Mouse (Mus musculus): ENCODE data around the gene Rec114. TPM values are rescaled to one million over a fixed set of nuclear protein-coding genes. Genes with fewer than 3 reads are reported as not detected.

The Rec114 gene
- total and polyA plus RNA-seq, 3 experiments: 111 to 135 TPM; not detected in 1

DNA sequence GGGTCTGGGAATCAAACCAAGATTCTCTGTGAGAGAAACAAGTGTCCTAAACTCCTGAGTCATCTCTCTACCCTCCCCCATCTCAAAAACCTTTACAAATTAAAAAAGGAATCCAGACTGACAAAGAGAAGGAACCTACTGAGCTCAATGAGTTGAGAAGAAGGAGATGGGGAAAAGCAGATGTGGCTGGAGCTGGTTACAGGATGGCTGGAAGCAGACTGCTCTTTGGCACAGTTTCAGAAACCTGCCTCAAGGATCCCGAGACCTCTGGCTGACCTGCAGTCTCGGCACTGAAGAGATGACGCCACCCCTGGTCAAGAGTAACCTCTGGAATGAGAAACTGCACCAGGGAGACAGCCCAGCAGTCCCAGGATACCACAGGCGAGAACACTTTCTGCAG, 71.3 kb downstream of the Rec114 start:
- Histone ChIP-seq H3K9ac (ENCODE audit: control insufficient read depth, low read depth, low read length, poor library complexity, severe bottlenecking) (no peak overlapping the region), H3K27me3 (ENCODE audit: control insufficient read depth in 1 of 2, insufficient read depth in 2 of 2, low read length in 2 of 2) (no peaks in the 10 kb centered on the region), H3K79me2 (ENCODE audit: control insufficient read depth, insufficient read depth, low read length, poor library complexity) (no peaks in the 10 kb centered on the region), H3K4me3 (ENCODE audit: control insufficient read depth in 1 of 2, insufficient read depth in 1 of 2, low read depth in 2 of 2, low read length in 2 of 2) (no peak overlapping the region), H3K4me1 (ENCODE audit: control insufficient read depth in 1 of 2, insufficient read depth in 2 of 2, low read length in 2 of 2) (no peaks in the 10 kb centered on the region), H3K36me3 (ENCODE audit: control insufficient read depth in 1 of 2, insufficient read depth in 2 of 2, low read length in 2 of 2) (no peaks in the 10 kb centered on the region; a peak in 1 of 4 replicates), H3K27ac (ENCODE audit: control insufficient read depth, low read depth, low read length) (no peak overlapping the region), H3K9me3 (replicated peaks; ENCODE audit: insufficient read depth, low read length) (no peaks in the 10 kb centered on the region)
- DNase-seq (ENCODE audit: low read depth, low spot score): no peak
- TF ChIP-seq GATA1 (IDR thresholded peaks at IDR 0.05; ENCODE audit: low read depth, low read length) (no peak), KAT2A (conservative IDR thresholded peaks at IDR 0.05; ENCODE audit: low read depth, low read length) (no peak), MAZ (IDR thresholded peaks at IDR 0.05; ENCODE audit: low read depth, low read length) (no peak), NELFE (IDR thresholded peaks at IDR 0.05; ENCODE audit: low read depth, low read length) (no peak), MEF2A (IDR thresholded peaks at IDR 0.05; ENCODE audit: extremely low read depth, insufficient replicate concordance, low read depth, low read length, poor library complexity, severe bottlenecking) (no peak), UBTF (IDR thresholded peaks at IDR 0.05; ENCODE audit: borderline replicate concordance, insufficient read depth, low read depth, low read length) (no peak), USF2 (IDR thresholded peaks at IDR 0.05; ENCODE audit: borderline replicate concordance in 1 of 2, insufficient read depth in 1 of 2, low read depth in 1 of 2, low read length in 2 of 2) (no peak), NRF1 (IDR thresholded peaks at IDR 0.05; ENCODE audit: insufficient read depth, low read depth, low read length, poor library complexity, severe bottlenecking) (no peak), MAX (IDR thresholded peaks at IDR 0.05; ENCODE audit: low read length) (no peak), JUND (IDR thresholded peaks at IDR 0.05; ENCODE audit: low read depth, low read length) (no peak), MYC (IDR thresholded peaks at IDR 0.05; ENCODE audit: low read depth, low read length) (no peak), E2F4 (IDR thresholded peaks at IDR 0.05; ENCODE audit: borderline replicate concordance, low read depth, low read length) (no peak), MAFK (IDR thresholded peaks at IDR 0.05; ENCODE audit: borderline replicate concordance, low read depth, low read length) (no peak), ELF1 (IDR thresholded peaks at IDR 0.05; ENCODE audit: low read depth, low read length) (no peak), MYB (IDR thresholded peaks at IDR 0.05; ENCODE audit: low read depth, low read length) (no peak), CHD1 (IDR thresholded peaks at IDR 0.05; ENCODE audit: low read depth, low read length) (no peak), HCFC1 (IDR thresholded peaks at IDR 0.05; ENCODE audit: low read depth, low read length) (no peak), ZMIZ1 (IDR thresholded peaks at IDR 0.05; ENCODE audit: low read depth, low read length) (no peak), RCOR1 (IDR thresholded peaks at IDR 0.05; ENCODE audit: low read depth, low read length) (no peak), POLR2AphosphoS5 (IDR thresholded peaks at IDR 0.05; ENCODE audit: borderline replicate concordance, low read depth, low read length) (no peak)

DNA sequence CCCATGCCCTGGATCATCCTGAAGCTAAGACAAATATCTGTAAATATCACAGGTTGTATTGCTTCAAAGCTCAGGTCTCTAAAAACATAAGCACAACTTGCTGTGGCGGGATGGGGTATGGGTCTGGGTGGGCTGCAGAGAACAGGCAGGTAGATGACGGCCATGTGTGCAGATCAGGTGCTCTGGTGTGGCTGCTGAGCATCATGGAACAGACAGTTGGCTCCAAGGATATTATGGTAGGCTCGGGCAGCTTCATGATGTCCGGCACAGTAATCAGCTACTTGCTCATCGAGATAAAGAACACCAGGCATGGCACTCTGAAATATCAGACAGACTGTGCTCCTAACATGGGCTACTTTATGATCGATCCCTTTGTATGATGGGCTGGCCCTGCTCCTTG, 73.9 kb downstream of the Rec114 start:
- TF ChIP-seq ZNF384 (IDR thresholded peaks at IDR 0.05; ENCODE audit: low read depth, low read length): no peak
- no peak for TF ChIP-seq RCOR1 (IDR thresholded peaks at IDR 0.05; ENCODE audit: low read depth, low read length)
- TF ChIP-seq POLR2AphosphoS2 (IDR thresholded peaks at IDR 0.05; ENCODE audit: low read length): no peak
- no peak for TF ChIP-seq CHD2 (IDR thresholded peaks at IDR 0.05; ENCODE audit: low read length)
- no peak for TF ChIP-seq TBP (IDR thresholded peaks at IDR 0.05; ENCODE audit: low read depth, low read length)
- TF ChIP-seq MXI1 (IDR thresholded peaks at IDR 0.05; ENCODE audit: low read depth, low read length): no peak
- TF ChIP-seq NELFE (IDR thresholded peaks at IDR 0.05; ENCODE audit: low read depth, low read length): no peak
- no peak for TF ChIP-seq ZKSCAN1 (IDR thresholded peaks at IDR 0.05; ENCODE audit: low read depth, low read length)
- TF ChIP-seq BHLHE40 (IDR thresholded peaks at IDR 0.05; ENCODE audit: borderline replicate concordance, low read depth, low read length): no peak
- TF ChIP-seq MAFK (IDR thresholded peaks at IDR 0.05; ENCODE audit: borderline replicate concordance, low read depth, low read length): no peak
- no peak for TF ChIP-seq MEF2A (IDR thresholded peaks at IDR 0.05; ENCODE audit: extremely low read depth, insufficient replicate concordance, low read depth, low read length, poor library complexity, severe bottlenecking)
- no peak for TF ChIP-seq KAT2A (conservative IDR thresholded peaks at IDR 0.05; ENCODE audit: low read depth, low read length)
- no peak for TF ChIP-seq POLR2A (IDR thresholded peaks at IDR 0.05; ENCODE audit: control insufficient read depth in 1 of 2, insufficient read depth in 1 of 2, low read depth in 1 of 2, low read length in 2 of 2, poor library complexity in 1 of 2)
- no peak for TF ChIP-seq SIN3A (IDR thresholded peaks at IDR 0.05; ENCODE audit: low read length)
- Histone ChIP-seq H3K9me3 (replicated peaks; ENCODE audit: insufficient read depth, low read length) (no peaks in the 10 kb centered on the region), H3K4me1 (ENCODE audit: control insufficient read depth in 1 of 2, insufficient read depth in 2 of 2, low read length in 2 of 2) (no peaks in the 10 kb centered on the region), H3K79me2 (ENCODE audit: control insufficient read depth, insufficient read depth, low read length, poor library complexity) (no peaks in the 10 kb centered on the region), H3K4me3 (ENCODE audit: control insufficient read depth in 1 of 2, insufficient read depth in 1 of 2, low read depth in 2 of 2, low read length in 2 of 2) (no peak overlapping the region), H3K27ac (ENCODE audit: control insufficient read depth, low read depth, low read length) (no peak overlapping the region), H3K9ac (ENCODE audit: control insufficient read depth, low read depth, low read length, poor library complexity, severe bottlenecking) (no peak overlapping the region), H3K36me3 (ENCODE audit: control insufficient read depth in 1 of 2, insufficient read depth in 2 of 2, low read length in 2 of 2) (peaks cover 0 to 1% of the 10 kb centered on the region in 2 experiments; a peak in 1 of 4 replicates), H3K27me3 (ENCODE audit: control insufficient read depth in 1 of 2, insufficient read depth in 2 of 2, low read length in 2 of 2) (no peaks in the 10 kb centered on the region)
- no peak for DNase-seq (ENCODE audit: low read depth, low spot score)

All from MEL (cell line).